Mouse (Mus musculus): ENCODE measurements around the gene Lrrc8e. TPM values are rescaled to one million over a fixed set of nuclear protein-coding genes. Genes with fewer than 3 reads are reported as not detected.

Gene Lrrc8e
- polyA plus RNA-seq, 1 experiment from 2014 or later, result 0.13 TPM

- peak; percentile 75 for ATAC-seq (ENCODE audit: low read depth)
- H3K9ac ChIP-seq, result 0 out of 2 replicates have a peak overlapping the region, but pooled peaks have one; percentile 17
- peaks cover 20% of the 10 kb centered on the region for H3K4me1 ChIP-seq (replicated peaks)
- H3K36me3 ChIP-seq, result no peaks in the 10 kb centered on the region
- peak overlapping the region; percentile 33 for H3K4me3 ChIP-seq (replicated peaks)
- H3K27ac ChIP-seq, result no peak overlapping the region
- no peak for DNase-seq
- H3K9me3 ChIP-seq (replicated peaks), result no peaks in the 10 kb centered on the region
- WGBS (ENCODE audit: insufficient replicate concordance), result 15% methylated on average over 44 of the region's 44 CpGs
- H3K27me3 ChIP-seq, result peaks cover 70% of the 10 kb centered on the region
- peak overlapping the region; percentile 52 for H3K4me2 ChIP-seq
Measured at GRCm38 (mm10) chr8:4206182-4207015, 20.2 kb upstream of the Lrrc8e start.

GRCm38 (mm10) chr8:4207016-4207350, 19.6 kb upstream of the Lrrc8e start:
- H3K4me2 ChIP-seq, result peak overlapping the region; percentile 52
- H3K9me3 ChIP-seq (replicated peaks), result no peaks in the 10 kb centered on the region
- peaks cover 71% of the 10 kb centered on the region for H3K27me3 ChIP-seq
- no peak overlapping the region for H3K9ac ChIP-seq
- no peak overlapping the region for H3K27ac ChIP-seq
- WGBS (ENCODE audit: insufficient replicate concordance), result 49% methylated on average over 2 of the region's 2 CpGs
- DNase-seq (no peak), ATAC-seq (ENCODE audit: low read depth) (no peak)
- H3K36me3 ChIP-seq, result no peaks in the 10 kb centered on the region
- H3K4me1 ChIP-seq (replicated peaks), result peaks cover 20% of the 10 kb centered on the region
- H3K4me3 ChIP-seq (replicated peaks), result 0 out of 2 replicates have a peak overlapping the region, but pooled peaks have one; percentile 33

GRCm38 (mm10) chr8:4211097-4211496, 15.5 kb upstream of the Lrrc8e start:
- peaks cover 78% of the 10 kb centered on the region for H3K27me3 ChIP-seq
- H3K4me2 ChIP-seq, result no peak overlapping the region
- H3K27ac ChIP-seq, result no peak overlapping the region
- H3K9me3 ChIP-seq (replicated peaks), result no peaks in the 10 kb centered on the region
- ATAC-seq (ENCODE audit: low read depth) (no peak), DNase-seq (no peak)
- WGBS (ENCODE audit: insufficient replicate concordance), result 61% methylated on average over 6 of the region's 6 CpGs
- no peak overlapping the region for H3K4me3 ChIP-seq (replicated peaks)
- H3K36me3 ChIP-seq, result no peaks in the 10 kb centered on the region
- no peak overlapping the region for H3K9ac ChIP-seq
- H3K4me1 ChIP-seq (replicated peaks), result peaks cover 32% of the 10 kb centered on the region

GRCm38 (mm10) chr8:4212809-4213209, 13.8 kb upstream of the Lrrc8e start:
- Histone ChIP-seq H3K4me3 (replicated peaks) (peak overlapping the region; percentile 50), H3K4me1 (replicated peaks) (peaks cover 25% of the 10 kb centered on the region), H3K27me3 (peaks cover 78% of the 10 kb centered on the region), H3K27ac (no peak overlapping the region), H3K9me3 (replicated peaks) (no peaks in the 10 kb centered on the region), H3K9ac (peak overlapping the region; percentile 26; the same call in 1 of the 2 replicates), H3K4me2 (peak overlapping the region; percentile 67), H3K36me3 (no peaks in the 10 kb centered on the region)
- WGBS (ENCODE audit: insufficient replicate concordance), result 2% methylated on average over 25 of the region's 25 CpGs
- ATAC-seq (ENCODE audit: low read depth) (peak; percentile 24), DNase-seq (no peak)

GRCm38 (mm10) chr8:4213210-4214005, 13.2 kb upstream of the Lrrc8e start:
- WGBS (ENCODE audit: insufficient replicate concordance), result 2% methylated on average over 18 of the region's 18 CpGs
- H3K4me3 ChIP-seq (replicated peaks), result peak overlapping the region; percentile 50
- 0 out of 2 replicates have a peak overlapping the region, but pooled peaks have one; percentile 23 for H3K27ac ChIP-seq
- H3K4me1 ChIP-seq (replicated peaks), result peaks cover 25% of the 10 kb centered on the region
- no peaks in the 10 kb centered on the region for H3K36me3 ChIP-seq
- DNase-seq (no peak), ATAC-seq (ENCODE audit: low read depth) (peak; percentile 59)
- H3K4me2 ChIP-seq, result peak overlapping the region; percentile 67
- peaks cover 78% of the 10 kb centered on the region for H3K27me3 ChIP-seq
- H3K9ac ChIP-seq, result peak overlapping the region; percentile 41
- H3K9me3 ChIP-seq (replicated peaks), result no peaks in the 10 kb centered on the region

GRCm38 (mm10) chr8:4214006-4214980, 12.3 kb upstream of the Lrrc8e start:
- no peaks in the 10 kb centered on the region for H3K36me3 ChIP-seq
- ATAC-seq (ENCODE audit: low read depth), result peak; percentile 77
- peaks cover 84% of the 10 kb centered on the region for H3K27me3 ChIP-seq
- peak; percentile 49 for DNase-seq
- no peaks in the 10 kb centered on the region for H3K9me3 ChIP-seq (replicated peaks)
- WGBS (ENCODE audit: insufficient replicate concordance), result 4% methylated on average over 33 of the region's 33 CpGs
- peak overlapping the region; percentile 50 for H3K4me3 ChIP-seq (replicated peaks)
- peaks cover 25% of the 10 kb centered on the region for H3K4me1 ChIP-seq (replicated peaks)
- H3K4me2 ChIP-seq, result peak overlapping the region; percentile 67
- peak overlapping the region; percentile 41 for H3K9ac ChIP-seq
- no peak overlapping the region for H3K27ac ChIP-seq

- H3K4me3 ChIP-seq (replicated peaks), result 0 out of 2 replicates have a peak overlapping the region, but pooled peaks have one; percentile 43
- peaks cover 69% of the 10 kb centered on the region for H3K27me3 ChIP-seq
- H3K27ac ChIP-seq, result no peak overlapping the region
- H3K9ac ChIP-seq, result no peak overlapping the region
- DNase-seq, result no peak
- 11% methylated on average over 18 of the region's 18 CpGs for WGBS (ENCODE audit: insufficient replicate concordance)
- no peak for ATAC-seq (ENCODE audit: low read depth)
- no peaks in the 10 kb centered on the region for H3K9me3 ChIP-seq (replicated peaks)
- H3K36me3 ChIP-seq, result no peaks in the 10 kb centered on the region
- H3K4me2 ChIP-seq, result peak overlapping the region; percentile 67
- H3K4me1 ChIP-seq (replicated peaks), result peaks cover 25% of the 10 kb centered on the region
Measured at GRCm38 (mm10) chr8:4216296-4216695, 10.3 kb upstream of the Lrrc8e start.

GRCm38 (mm10) chr8:4216791-4217621, 9.6 kb upstream of the Lrrc8e start, which contains the start of gene Prr36:
TSS of gene Prr36 (minus strand) at chr8:4217459.
- H3K4me3 ChIP-seq (replicated peaks), result peak within 1 kb of the TSS; percentile 43
- H3K9me3 ChIP-seq (replicated peaks), result no peaks in the 10 kb centered on the region
- 5% methylated on average over 44 of the region's 44 CpGs for whole genome bisulfite sequencing (ENCODE audit: insufficient replicate concordance)
- H3K4me2 ChIP-seq, result peak within 1 kb of the TSS; percentile 67
- H3K27ac ChIP-seq, result no peak within 1 kb of the TSS
- no peaks in the 10 kb centered on the region for H3K36me3 ChIP-seq
- H3K27me3 ChIP-seq, result peaks cover 67% of the 10 kb centered on the region
- DNase-seq (no peak), ATAC-seq (ENCODE audit: low read depth) (no peak)
- peaks cover 25% of the 10 kb centered on the region for H3K4me1 ChIP-seq (replicated peaks)
- H3K9ac ChIP-seq, result no peak within 1 kb of the TSS

- Histone ChIP-seq H3K9ac (no peak overlapping the region), H3K27me3 (peaks cover 61% of the 10 kb centered on the region), H3K4me2 (no peak overlapping the region), H3K4me3 (replicated peaks) (no peak overlapping the region), H3K9me3 (replicated peaks) (no peaks in the 10 kb centered on the region), H3K36me3 (no peaks in the 10 kb centered on the region), H3K27ac (no peak overlapping the region), H3K4me1 (replicated peaks) (peaks cover 6% of the 10 kb centered on the region)
- DNase-seq (no peak), ATAC-seq (ENCODE audit: low read depth) (no peak)
- 66% methylated on average over 3 of the region's 3 CpGs for WGBS (ENCODE audit: insufficient replicate concordance)
Measured at GRCm38 (mm10) chr8:4219617-4220016, 7.0 kb upstream of the Lrrc8e start.

GRCm38 (mm10) chr8:4222059-4222458, 4.6 kb upstream of the Lrrc8e start:
- H3K27me3 ChIP-seq, result peaks cover 61% of the 10 kb centered on the region
- ATAC-seq (ENCODE audit: low read depth), result no peak

More at GRCm38 (mm10) chr8:4222059-4222458, 4.6 kb upstream of the Lrrc8e start:
- H3K36me3 ChIP-seq, result no peaks in the 10 kb centered on the region
- H3K4me2 ChIP-seq, result no peak overlapping the region
- no peak for DNase-seq
- peaks cover 7% of the 10 kb centered on the region for H3K4me1 ChIP-seq (replicated peaks)
- no peak overlapping the region for H3K4me3 ChIP-seq (replicated peaks)
- H3K27ac ChIP-seq, result no peak overlapping the region
- no peaks in the 10 kb centered on the region for H3K9me3 ChIP-seq (replicated peaks)
- H3K9ac ChIP-seq, result no peak overlapping the region

Data from liver, embryonic 13.5 days (tissue).